Mouse (Mus musculus) adrenal gland (tissue): ENCODE measurements around the gene Gm45837.

Experiments
- intact Hi-C: fragments of 180-260 bp; cut with DNase I; formaldehyde crosslinking; loops from one replicate; pipeline ENCODE4 v1.15.1; 2025

The Gm45837 gene

DNA sequence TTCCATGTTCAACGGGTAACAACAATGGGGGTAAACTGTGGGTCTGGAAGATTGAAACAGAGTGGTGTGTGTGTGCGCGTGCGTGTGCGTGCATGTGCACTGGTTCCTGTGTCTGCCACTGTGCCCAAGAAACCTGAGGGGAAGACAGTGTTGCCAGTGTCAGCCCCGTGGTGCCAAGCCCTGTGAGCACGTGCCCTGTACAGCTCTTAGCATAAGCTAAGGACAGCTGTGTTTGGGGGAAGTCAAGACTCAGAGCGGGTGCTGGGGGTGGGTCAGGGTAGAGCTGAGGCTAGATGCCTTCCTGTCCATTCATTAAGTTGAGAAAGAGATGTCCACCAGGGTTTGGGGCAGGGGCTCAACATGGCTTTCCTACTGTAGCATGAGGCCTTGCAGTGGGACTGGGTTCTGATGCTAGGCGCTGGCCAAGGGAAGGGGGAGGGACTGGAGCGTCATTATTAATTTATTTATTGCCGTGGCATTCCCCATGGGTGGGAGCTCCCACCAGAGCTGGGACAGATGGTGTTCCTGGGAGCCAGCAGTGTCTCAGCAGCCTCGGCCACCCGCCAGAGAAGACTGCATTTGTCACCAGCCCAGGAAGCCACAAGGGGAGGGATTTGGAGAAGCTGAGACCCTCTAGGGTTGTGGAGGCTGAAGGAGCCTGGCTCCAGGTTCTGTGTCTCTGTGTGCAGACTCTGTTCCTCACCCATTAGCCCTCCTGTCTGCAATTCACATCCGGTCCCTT lies 51.8 kb downstream of the Gm45837 start:
- intact Hi-C loops: no loop called here

DNA sequence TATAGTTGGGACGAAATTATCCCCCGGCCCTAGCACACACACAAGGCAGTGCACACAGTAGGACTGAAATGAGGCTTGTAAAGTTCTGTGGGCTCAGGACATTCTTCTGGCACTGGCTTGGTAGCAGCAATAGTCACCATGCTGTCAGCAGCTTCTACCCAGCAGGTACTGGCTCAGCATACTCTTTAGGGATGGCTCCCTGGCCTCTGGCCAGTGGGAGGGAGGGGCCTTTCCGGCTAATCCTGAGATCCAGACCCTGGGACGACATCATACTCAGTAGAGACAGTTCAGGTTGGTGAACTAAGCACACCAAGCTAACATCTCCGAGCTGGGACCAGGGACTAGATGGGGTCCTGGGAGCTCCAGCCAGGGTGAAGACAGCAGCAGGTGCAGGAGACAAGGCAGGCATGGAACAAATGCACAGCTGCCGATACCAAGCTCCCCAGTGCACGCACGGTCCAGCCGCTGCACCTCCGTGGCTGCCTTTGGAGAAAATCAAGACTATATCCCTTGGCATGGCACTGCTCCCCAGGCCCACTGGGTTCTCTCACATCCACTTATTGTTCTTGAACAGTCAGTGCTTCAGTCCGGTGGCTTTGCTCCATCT lies 53.1 kb downstream of the Gm45837 start:
- intact Hi-C loops: no loop called here

DNA sequence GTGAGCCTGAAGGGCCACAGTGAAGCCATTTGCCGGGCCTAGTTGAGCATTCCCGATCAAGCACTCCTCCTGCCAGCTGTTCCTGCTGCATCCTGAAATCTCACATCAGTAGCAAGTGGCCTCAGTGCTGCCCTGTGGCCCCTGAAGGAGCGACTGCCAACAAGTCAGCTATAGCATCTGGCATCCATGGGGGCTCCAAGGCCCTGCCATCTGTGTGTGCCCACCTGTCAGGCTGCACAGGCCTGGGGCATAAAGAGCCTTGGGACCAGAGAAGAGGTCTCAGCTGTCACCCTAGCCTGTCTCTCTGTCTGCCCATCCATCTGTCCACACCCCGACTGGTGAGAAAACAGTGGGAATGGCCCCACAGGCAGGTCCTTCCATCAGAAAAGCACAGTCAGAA lies 54.2 kb downstream of the Gm45837 start:
- intact Hi-C loops: no loop called here

DNA sequence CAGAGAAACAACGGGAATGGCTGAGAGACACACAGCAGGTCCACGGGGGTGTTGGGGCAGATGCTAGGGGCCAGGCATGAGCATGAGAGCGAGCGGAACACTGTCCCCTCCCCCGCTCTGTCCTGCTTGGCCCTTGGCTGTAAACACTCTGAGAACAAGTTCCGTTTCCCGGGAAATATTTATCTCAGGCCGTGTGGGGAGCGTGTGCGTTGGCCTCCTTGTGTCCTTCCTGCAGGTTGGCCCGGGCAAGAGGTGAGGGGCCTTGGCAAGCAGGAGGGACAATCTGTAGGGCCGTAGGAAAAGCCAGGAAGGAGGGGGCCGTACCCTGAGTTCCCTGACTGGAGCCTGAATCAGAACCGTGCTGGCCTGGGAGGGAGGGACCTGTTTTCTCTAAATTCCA lies 54.7 kb downstream of the Gm45837 start:
- intact Hi-C loops: no loop called here

DNA sequence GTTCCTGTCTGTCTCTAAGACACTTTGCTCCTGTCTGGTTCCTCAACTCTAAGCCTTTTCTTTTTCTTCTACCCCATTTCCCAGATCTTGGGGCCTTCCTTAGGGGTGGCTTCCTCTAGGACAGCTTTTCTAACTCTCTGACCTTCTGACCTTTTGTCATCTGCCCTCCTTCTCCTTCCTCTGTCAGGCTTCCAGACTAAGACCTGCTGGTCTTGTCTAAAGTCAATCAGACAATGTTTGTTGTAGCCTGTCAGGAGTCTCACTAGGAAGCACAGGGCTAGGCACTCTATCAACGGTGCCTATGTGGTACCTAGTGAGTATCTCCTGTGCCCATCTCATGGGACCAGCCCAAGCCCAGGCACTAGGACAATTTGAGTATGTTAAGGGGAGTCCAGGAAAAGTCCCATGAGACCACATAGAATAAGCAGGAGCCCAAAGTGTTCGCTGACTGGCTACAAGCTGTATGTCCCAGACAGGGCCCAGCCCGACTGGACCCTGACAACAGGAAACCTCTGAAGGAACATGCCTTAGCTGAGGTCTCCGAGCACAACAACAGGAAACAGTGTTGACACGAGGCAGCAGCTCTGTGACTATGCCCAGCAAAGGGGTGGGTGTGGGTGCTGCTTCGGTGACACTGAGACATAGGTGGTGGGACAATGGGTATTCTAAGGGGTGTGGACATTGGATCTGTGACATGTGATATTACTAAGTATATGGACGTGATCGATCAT lies 55.3 kb downstream of the Gm45837 start:
- intact Hi-C loops: no loop called here

DNA sequence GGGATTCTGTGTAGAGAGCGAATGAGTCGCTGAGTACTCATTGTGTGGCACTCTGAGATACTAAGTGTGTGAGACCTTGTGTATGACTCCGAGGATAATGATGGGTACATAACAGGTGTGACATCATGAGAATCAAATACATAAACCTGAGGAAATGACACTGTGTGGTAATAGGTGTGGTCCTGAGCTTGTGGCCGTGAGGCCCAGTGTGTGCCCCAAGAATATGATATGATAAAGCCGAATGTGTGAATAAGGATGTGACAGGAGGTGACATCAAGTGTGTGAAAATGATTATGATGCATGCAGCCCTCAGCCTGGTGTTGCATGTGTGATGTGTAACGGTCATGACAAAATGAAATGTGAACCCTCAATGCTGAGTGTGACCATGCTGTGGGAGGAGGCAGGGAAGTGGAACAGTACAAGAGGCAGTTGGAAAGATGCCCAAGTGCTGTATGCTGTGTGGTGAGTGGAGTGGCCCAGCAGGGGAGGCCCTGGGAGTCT lies 55.9 kb downstream of the Gm45837 start:
- intact Hi-C loops: no loop called here

DNA sequence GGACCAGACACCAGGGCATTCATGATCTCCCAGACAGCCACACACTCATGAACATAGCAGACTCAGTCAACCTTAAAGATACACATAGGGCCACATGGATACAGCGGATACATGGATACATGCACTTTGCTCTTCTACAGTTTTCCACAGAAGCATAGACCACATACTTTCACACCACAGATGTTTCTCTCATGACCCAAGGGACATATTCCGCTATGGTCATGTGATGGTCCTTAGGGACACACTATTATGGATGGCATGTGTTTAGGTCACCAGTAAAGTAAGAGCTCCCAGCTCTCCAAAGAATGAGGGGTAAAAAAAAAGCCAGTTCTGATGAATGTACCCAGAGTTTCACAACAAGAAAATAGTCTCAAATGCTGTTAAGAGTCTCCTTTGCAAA lies 60.7 kb downstream of the Gm45837 start:
- intact Hi-C loops: no loop called here

DNA sequence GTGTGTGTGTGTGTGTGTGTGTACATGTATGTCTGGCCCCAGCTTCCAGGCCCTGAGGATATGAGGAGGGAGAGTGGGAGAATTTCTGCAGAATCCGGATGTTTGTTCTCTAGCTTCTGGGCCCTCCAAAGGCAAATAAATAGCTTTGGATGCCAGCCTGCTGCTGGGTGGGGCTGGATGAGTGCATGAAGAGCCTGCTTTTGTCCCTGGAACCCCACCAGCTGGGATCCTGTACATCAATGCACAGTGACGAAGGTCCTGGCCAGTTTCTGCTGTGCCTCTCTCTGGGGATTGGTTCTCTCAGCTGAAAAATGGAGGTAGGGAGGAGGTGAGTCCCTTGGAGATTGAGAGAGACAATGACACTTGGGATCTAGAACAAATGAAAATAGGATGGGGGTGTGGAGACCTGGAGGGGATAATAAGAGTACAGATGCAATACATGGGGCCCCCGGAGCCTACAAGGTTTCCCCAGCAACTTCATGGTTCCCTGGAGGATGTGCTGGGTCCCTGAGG lies 61.3 kb downstream of the Gm45837 start:
- intact Hi-C loops: no loop called here

DNA sequence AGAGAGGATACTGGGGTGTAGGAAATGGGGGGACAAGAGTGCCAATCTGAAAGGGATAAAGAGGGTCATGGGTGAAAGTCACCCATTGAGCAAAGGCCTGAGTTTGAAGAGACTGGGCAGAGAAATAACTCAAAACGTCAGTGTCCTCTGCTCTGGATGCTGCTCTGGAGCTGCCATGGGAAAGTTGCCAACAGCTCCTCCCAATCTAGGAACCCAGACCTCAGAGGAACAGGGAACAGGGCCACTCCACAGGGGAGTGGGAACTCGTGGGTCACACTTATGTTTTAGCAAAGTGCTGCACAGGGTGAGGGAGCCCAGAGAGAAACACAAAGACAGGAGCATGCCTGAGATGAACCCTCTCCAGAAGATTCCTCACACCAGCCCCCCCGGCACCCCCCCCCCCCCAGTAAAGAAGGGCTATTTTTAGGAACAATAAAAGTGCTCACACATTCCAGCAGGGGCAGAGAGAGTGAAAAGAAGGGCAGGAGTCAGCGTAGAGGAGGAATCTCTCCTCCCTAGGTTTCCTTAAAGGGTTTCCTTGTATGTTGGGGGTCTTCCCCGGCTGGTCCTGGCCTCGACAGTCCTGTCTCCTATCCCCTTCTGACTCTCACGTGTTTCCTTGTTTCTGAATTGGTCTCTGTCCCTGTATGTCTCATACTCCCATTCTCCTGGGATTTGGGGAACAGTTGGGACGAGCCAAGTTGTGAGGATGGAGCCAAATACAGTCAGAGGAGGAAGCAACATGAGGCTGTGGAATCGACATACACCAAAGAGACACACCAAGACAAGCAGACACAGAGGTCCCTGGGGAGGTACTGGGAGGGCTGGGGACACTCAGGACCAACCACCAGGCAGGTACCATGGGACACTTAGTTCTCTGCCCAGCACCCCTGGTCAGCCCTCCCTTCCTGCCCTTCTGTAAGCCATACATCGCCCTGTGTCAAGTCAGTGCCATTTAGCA lies 62.2 kb downstream of the Gm45837 start:
- intact Hi-C loops: no loop called here

DNA sequence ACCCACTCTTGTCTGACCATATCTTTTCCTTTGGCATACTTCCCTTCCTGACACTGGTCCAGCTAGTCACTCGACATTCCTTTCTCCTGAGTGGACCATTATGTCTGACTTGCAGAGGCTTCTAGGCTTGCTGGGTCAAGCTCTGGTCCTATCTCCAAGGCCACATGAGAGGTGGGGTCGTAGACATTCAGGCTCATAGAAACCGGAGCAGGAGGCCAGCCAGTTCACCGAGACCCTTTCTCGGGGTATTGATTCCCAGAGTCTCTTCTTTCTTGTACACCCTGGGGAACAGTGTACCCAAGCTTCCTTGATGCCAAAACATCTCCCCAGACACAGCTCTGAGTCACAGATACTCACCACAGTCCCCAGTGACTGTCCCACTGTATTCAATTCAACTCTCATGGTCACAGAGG lies 63.7 kb downstream of the Gm45837 start:
- intact Hi-C loops: no loop called here

DNA sequence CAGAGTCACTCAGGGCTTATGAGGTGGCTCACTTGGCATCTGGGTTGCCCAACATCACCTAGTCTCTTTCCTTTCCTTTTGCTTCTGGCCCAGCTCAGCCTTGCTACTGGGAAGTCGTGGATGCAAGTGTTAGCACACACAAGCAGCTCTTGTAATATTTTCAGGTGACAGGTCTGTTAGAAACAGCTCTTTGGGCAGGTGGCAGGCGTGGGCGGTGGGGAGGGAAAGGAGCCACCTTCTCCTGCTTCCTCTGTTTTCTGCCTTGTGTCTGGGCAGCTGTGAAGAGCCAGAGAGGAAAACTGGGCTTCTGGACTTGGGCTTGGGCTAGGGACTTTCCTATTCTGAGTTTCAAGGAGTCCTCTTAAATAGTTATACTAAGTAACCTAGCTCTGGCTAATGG lies 65.3 kb downstream of the Gm45837 start:
- intact Hi-C loops: no loop called here

DNA sequence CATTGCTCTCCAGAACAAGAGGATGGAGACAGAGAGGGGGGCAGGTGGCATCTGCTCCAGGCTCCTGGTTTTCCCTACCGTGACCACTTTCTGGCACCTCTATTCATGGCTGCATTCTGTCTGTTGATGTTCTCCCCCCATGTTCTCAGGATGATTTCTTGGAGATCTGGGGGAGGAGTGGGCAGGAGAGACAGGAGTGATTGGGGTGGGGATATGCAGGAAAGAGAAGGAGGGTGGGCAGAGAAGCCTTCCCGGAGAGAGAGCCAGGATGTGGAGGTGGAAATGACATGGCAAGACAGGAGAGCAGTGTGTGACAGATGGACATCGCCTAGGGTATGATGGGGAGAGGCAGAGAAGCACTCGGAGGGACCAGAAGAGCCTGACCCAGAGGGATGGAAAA lies 65.8 kb downstream of the Gm45837 start:
- intact Hi-C loops: no loop called here

DNA sequence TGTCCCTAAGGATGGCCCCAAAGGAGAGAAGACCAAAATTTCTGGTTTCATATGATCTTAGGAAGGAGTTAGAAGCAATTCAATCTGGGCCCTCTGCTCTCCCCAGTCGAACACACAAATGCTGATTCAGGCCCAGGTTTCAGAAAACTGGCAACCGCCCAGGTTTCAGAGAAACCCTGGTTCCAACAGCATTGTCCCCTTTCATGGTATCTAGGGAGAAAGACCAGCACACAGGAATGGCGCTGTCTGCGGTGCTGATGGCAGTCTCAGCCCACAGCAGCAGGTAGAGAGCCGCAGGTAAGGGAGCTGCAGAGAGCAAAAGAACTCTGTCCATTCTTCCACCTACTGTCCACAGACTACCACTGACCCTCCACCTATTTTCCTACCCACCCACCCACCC lies 66.5 kb downstream of the Gm45837 start:
- intact Hi-C loops: no loop called here

DNA sequence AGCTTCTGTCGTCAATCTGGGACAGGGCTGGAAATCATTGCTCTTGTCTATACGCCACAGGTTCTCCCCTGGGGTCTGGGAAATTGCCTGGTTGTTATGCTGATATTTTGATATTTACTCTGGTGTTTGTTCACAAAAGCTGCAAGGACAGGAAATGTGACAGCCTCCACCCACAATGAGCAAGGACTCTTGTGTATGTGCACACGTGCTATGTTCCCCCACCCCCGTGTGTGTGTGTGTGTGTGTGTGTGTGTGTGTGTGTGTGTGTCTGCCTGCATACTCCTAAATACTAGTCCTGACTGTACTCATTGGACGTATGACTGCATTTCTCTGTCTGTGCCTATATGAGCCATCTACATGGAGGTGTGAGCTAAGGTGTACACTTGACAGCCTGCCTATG lies 67.4 kb downstream of the Gm45837 start:
- intact Hi-C loops: no loop called here

DNA sequence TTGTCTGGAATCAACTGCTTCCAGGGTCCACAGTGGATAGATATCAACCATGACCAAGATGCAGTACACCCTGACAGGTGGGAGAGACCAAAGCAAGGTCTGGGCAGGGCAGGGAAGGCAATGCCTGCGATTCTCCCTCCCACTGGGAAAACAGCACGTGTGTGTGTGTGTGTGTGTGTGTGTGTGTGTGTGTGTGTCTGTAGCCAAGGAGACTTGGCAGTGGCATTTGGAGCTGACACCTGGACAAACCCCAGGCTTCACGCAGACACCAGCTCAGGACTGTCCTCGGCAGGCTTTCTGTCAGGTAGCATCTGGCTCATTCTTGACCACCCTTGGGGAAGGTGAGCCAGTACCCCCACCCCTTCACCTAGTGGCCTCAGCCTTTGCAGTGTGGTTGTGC lies 69.2 kb downstream of the Gm45837 start:
- intact Hi-C loops: no loop called here

DNA sequence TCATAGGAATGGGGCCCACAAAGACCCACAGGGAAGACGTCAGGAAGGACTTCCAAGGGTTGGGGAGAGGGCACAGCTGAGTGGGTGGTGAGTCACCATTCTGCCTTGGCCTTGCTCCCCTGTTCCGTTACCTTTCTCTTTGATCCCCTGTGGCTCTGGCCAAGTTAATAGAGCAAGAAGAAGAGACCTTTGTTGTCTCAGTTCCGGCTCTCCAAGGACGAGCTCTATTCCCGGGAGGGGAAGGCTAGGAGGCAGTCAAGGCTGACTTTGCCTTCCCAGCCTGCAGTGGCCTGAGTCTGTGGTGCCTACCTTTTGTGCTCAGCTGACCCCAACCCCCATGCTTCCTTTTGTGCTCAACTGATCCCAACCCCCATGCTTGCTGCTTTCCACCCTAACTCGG lies 70.0 kb downstream of the Gm45837 start:
- intact Hi-C loops: no loop called here

DNA sequence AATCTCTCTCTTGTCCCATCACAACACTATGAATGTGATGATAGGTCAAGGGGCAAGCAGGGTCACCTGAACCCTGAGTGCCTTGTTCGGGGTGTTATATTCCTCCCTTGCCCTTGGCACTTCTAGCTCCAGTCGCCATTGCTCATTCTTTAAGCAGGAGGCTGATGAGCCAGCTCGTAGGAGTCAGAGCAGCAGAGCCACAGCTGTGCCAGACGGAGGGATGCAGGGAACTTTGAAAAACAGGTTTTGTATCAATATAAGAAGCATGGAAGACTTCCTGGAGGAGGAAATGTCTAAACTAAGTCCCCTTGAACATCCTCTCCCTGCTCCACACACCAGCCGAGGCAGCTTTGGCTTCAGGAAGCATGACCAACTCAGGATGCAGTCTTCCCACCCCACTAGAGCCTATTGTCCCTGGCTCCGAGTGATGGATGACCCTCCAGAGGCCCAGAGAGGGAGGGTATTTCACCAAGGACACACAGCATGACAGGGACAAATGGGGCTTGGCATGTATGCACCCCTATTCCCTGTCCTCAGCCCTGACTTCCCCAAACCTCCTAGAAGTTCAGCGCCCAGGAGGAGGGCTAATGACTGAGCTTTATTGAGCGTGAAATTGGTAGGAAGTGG lies 71.3 kb downstream of the Gm45837 start:
- intact Hi-C loops: no loop called here

DNA sequence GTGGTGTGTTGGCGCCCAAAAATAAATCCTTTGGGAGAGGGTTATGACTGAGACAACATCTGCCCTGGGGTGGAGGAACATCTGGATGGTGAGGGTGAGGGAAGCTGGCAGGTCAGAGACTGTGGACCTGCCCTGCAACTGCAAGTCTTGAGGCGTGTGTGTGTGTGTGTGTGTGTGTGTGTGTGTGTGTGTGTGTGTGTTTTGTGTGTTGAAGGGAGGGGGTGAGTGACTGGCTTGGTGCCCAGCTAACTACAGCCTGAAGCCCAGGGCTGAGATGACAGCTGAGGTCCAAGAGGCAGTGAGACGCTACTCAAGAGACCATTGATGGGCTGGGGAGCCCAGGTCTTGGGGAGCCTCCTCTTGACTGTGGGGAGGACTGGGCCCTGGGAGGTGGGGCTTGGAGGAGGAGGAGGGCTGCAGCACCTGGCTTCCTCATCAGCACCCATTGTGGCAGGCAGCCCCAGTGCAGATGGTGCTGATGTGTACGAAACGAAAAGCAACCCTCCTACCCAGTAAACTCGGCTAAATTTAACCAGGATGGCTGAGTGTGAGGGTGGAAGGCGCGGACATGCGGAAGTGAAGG lies 71.9 kb downstream of the Gm45837 start:
- intact Hi-C loops: no loop called here

DNA sequence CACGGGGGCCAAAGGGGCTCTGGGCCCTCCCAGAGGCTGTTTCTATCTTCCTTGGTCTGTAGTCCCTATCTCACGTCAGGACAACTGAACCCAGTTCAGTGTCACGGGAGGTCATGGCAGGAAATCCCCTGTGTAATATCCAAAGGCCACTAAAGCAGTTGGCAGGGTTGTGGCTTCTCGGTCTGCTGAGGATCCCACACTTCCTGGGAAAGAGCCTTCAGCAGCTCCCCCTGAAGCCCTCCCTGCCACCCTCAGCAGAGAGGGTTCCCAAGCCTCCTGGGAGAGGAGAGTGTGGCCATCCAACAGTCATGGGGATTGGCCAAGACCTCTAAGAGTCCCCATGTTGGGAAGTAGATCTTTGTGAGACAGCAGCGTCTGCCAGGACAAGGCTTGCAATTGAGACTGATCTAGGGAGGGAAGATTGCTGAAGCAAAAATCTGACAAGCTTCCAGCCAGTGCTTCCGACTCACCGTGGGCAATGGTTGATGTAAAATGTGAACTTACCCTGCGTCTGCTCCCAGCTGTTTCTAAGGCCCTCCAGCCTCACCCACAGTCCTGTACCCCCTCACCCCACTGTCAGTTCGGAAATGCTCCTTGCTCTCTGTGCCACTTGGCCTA lies 72.9 kb downstream of the Gm45837 start:
- intact Hi-C loops: no loop called here

DNA sequence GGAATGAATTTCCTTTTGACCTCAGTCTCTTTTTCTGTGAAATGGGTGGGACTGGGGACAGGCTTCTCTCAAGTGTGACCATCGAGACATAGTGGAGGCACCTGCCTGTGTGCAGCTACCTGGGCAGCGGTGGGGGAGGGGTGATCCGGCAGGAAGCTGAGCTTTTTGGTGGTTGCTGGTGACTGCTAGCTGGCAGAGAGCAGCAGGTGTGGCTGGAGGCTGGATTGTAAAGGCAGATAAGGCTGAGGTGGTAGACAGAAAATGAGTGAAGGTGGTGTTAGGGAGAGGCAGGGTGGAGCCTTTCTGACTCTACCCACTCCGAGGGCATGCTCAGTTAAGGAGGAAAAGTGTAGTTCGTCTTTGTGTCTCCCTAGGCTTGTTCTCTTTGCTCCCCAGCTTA lies 76.4 kb downstream of the Gm45837 start:
- intact Hi-C loops: no loop called here
